Mouse (Mus musculus) heart, embryonic 10.5 days (tissue): Measurements from ENCODE around the gene Ubtf. TPM values are rescaled to one million over a fixed set of nuclear protein-coding genes. Genes with fewer than 3 reads are reported as not detected.

Experiments
- DNase-seq: peaks from one replicate; pipeline ENCODE4 v3.0.0-alpha.2; 2017; ENCODE audit warnings: low spot score
- H3K27ac ChIP-seq: fragments of 300-500 bp; sonication (generic); 2 replicates; pipeline ENCODE4 v1.5.1; 2016; ENCODE audit warnings: mild to moderate bottlenecking
- H3K27me3 ChIP-seq: fragments of 300-500 bp; sonication (generic); 2 replicates; pipeline ENCODE4 v1.6.1; 2016; ENCODE audit warnings: mild to moderate bottlenecking; ENCODE audit not compliant: poor library complexity, insufficient read depth, severe bottlenecking
- H3K36me3 ChIP-seq: fragments of 300-500 bp; sonication (generic); 2 replicates; pipeline ENCODE4 v1.6.1; 2016; ENCODE audit warnings: mild to moderate bottlenecking, moderate library complexity
- H3K4me1 ChIP-seq: fragments of 300-500 bp; sonication (generic); 2 replicates; pipeline ENCODE4 v1.6.1; 2016; ENCODE audit warnings: mild to moderate bottlenecking
- H3K4me3 ChIP-seq: fragments of 300-500 bp; sonication (generic); 2 replicates; pipeline ENCODE4 v1.5.1; 2016; ENCODE audit warnings: mild to moderate bottlenecking, moderate library complexity
- H3K9me3 ChIP-seq: fragments of 300-500 bp; sonication (generic); 2 replicates; pipeline ENCODE4 v1.6.1; 2016; ENCODE audit warnings: mild to moderate bottlenecking, moderate library complexity
- WGBS: fragments of 180-500 bp; shearing (Covaris S2); methylation state at CpG from one replicate; pipeline ENCODE4 v1.1.7; 2016; 5-methylcytosine and 5-hydroxymethylcytosine counted together
- polyA plus RNA-seq: library from polyadenylated mRNA; unstranded; fragments of >200 nt; fragmentation: Nextera tagmentation; extraction: Ambion mirVana; gene quantifications from 2 replicates; pipeline ENCODE4 v1.2.1, GENCODE M21; 2016

Gene Ubtf
- polyA plus RNA-seq, 1 experiment from 2014 or later, result 75.4 TPM

DNA sequence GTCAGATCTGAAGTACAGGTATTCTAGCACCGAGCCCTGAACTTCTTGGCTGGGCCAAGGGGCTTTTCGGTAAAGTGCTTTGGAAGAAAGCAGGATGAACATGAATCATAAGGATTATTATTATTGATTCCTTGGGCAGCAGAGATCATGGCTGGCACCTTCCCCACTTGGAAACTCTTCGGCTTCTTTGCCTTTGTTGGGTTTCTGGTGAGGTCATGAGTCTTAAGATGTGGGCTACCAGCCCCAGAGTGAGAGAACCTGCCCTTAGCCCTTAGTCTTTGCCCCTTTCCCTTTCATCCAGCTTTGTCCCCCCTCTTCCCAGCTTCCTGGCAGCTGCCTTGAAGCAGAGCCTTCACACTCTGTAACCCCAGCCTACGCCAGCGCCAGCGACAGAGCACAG, 2.4 kb upstream of the Ubtf start:
- WGBS, result 68% methylated on average over 6 of the region's 6 CpGs
- peaks cover 12% of the 10 kb centered on the region; the same call in 1 of the 2 replicates for H3K4me1 ChIP-seq
- no peaks in the 10 kb centered on the region; the same call in 1 of the 2 replicates for H3K27me3 ChIP-seq
- H3K36me3 ChIP-seq, result no peaks in the 10 kb centered on the region
- H3K9me3 ChIP-seq, result no peaks in the 10 kb centered on the region
- DNase-seq, result no peak
- H3K27ac ChIP-seq, result no peak overlapping the region
- H3K4me3 ChIP-seq, result no peak overlapping the region

GRCm38 (mm10) chr11:102320686-102321005, 1.1 kb upstream of the Ubtf start:
- H3K27ac ChIP-seq, result peak overlapping the region; percentile 100
- WGBS, result 19% methylated on average over 10 of the region's 10 CpGs
- peak overlapping the region; percentile 99 for H3K4me3 ChIP-seq
- H3K4me1 ChIP-seq, result peaks cover 20% of the 10 kb centered on the region
- H3K27me3 ChIP-seq, result no peaks in the 10 kb centered on the region; the same call in 1 of the 2 replicates
- no peaks in the 10 kb centered on the region for H3K36me3 ChIP-seq
- DNase-seq, result peak; percentile 85
- no peaks in the 10 kb centered on the region for H3K9me3 ChIP-seq

- DNase-seq, result peak; percentile 93
- no peaks in the 10 kb centered on the region for H3K36me3 ChIP-seq
- WGBS, result under 1% methylated on average over 38 of the region's 38 CpGs
- H3K27me3 ChIP-seq, result no peaks in the 10 kb centered on the region; the same call in 1 of the 2 replicates
- no peaks in the 10 kb centered on the region for H3K9me3 ChIP-seq
- H3K4me1 ChIP-seq, result peaks cover 25% of the 10 kb centered on the region
- peak overlapping the region; percentile 99 for H3K4me3 ChIP-seq
- H3K27ac ChIP-seq, result peak overlapping the region; percentile 100
These were observed 571 bp upstream of the Ubtf start for GRCm38 (mm10) chr11:102319941-102320685.

GRCm38 (mm10) chr11:102318576-102319409, 749 bp downstream of the Ubtf start:
- H3K4me3 ChIP-seq, result peak overlapping the region; percentile 99
- no peaks in the 10 kb centered on the region; the same call in 1 of the 2 replicates for H3K27me3 ChIP-seq
- H3K36me3 ChIP-seq, result peaks cover 12% of the 10 kb centered on the region
- DNase-seq, result peak; percentile 86
- peak overlapping the region; percentile 100 for H3K27ac ChIP-seq
- H3K4me1 ChIP-seq, result peaks cover 25% of the 10 kb centered on the region
- H3K9me3 ChIP-seq, result no peaks in the 10 kb centered on the region
- under 1% methylated on average over 81 of the region's 84 CpGs for WGBS

DNA sequence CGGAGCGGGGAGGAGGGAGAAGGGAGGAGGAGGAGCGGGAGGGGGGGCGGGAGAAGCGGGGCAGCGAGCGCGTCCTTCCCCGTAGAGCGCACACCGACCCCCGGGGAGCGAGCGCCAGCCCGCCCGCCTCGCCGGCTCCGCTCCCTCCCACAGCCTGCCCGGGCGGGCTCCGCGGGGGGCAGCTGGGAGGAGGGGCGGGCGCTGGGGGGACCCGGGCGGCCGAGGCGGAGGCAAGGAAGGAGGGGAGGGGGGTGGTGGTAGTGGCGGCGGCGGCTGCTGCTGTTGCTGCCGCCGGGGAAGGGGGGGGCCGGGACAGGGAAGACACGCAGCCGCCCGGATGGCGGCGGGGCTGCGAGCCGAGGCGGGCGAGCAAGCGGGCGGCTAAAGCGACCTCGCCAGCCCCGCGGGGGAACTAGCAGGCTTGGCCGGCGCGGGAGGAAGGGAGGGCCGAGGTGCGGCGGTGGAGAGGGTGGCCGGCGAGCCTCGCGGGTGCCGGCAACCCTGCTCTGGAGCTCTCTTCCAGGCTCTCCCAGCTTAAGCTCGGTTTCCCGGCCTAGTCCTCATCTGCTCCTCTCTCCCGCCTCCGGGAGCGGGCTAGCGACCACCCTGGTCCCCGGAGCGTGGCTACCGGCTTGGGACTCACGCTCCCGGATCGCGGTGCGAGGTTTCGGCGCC, 1.5 kb downstream of the Ubtf start:
- H3K36me3 ChIP-seq, result peaks cover 19% of the 10 kb centered on the region
- H3K27ac ChIP-seq, result peak overlapping the region; percentile 100
- peak overlapping the region; percentile 99 for H3K4me3 ChIP-seq
- H3K27me3 ChIP-seq, result no peaks in the 10 kb centered on the region; the same call in 1 of the 2 replicates
- H3K4me1 ChIP-seq, result peaks cover 28% of the 10 kb centered on the region
- no peaks in the 10 kb centered on the region for H3K9me3 ChIP-seq
- peak; percentile 89 for DNase-seq
- under 1% methylated on average over 50 of the region's 77 CpGs for WGBS

- H3K4me3 ChIP-seq, result peak overlapping the region; percentile 99
- no peaks in the 10 kb centered on the region for H3K9me3 ChIP-seq
- H3K4me1 ChIP-seq, result peaks cover 28% of the 10 kb centered on the region
- no peaks in the 10 kb centered on the region; the same call in 1 of the 2 replicates for H3K27me3 ChIP-seq
- peak overlapping the region; percentile 100 for H3K27ac ChIP-seq
- under 1% methylated on average over 80 of the region's 87 CpGs for WGBS
- peaks cover 26% of the 10 kb centered on the region for H3K36me3 ChIP-seq
- DNase-seq, result peak; percentile 79
These were observed 2.1 kb downstream of the Ubtf start for GRCm38 (mm10) chr11:102317298-102317900.

DNA sequence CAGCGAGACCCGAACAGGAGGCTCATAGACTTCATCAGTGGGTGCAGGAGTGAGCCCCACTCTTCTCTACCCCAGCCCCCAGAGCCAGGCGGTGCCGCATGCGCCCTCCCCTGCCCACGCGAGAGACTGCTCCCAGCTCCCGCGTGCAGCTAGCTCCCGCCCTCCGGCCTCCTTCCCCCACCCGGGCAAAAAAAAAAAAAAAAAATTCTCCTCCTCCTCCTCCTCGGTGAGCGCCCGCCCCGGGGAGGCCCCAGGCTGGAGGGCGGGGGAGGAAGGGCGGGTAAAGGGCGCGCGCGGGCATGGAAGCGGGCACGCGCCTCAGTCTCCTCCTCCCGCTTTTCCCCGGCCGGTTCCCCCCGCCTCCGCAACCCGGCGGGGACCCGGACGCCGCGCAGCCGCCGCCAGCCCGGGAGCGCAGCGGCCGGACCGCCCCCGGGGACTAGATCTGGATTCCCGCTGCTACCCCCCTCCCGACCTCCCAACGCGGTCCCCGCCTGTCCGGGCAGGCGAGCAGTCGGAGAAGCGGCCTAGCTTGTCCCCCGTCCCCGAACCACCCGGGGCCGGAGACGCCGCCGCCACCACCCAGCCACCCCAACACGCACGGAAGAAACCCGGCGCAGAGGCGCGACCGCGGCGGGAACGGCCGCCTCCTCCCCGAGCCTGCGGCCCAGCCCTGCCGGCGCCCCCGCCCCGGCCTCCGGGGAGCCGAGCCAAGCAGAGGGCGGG, 2.8 kb downstream of the Ubtf start:
- H3K4me1 ChIP-seq, result peaks cover 28% of the 10 kb centered on the region
- peak overlapping the region; percentile 99 for H3K4me3 ChIP-seq
- under 1% methylated on average over 77 of the region's 80 CpGs for WGBS
- H3K9me3 ChIP-seq, result no peaks in the 10 kb centered on the region
- H3K27me3 ChIP-seq, result no peaks in the 10 kb centered on the region; the same call in 1 of the 2 replicates
- peaks cover 32% of the 10 kb centered on the region for H3K36me3 ChIP-seq
- H3K27ac ChIP-seq, result peak overlapping the region; percentile 100
- DNase-seq, result peak; percentile 96

DNA sequence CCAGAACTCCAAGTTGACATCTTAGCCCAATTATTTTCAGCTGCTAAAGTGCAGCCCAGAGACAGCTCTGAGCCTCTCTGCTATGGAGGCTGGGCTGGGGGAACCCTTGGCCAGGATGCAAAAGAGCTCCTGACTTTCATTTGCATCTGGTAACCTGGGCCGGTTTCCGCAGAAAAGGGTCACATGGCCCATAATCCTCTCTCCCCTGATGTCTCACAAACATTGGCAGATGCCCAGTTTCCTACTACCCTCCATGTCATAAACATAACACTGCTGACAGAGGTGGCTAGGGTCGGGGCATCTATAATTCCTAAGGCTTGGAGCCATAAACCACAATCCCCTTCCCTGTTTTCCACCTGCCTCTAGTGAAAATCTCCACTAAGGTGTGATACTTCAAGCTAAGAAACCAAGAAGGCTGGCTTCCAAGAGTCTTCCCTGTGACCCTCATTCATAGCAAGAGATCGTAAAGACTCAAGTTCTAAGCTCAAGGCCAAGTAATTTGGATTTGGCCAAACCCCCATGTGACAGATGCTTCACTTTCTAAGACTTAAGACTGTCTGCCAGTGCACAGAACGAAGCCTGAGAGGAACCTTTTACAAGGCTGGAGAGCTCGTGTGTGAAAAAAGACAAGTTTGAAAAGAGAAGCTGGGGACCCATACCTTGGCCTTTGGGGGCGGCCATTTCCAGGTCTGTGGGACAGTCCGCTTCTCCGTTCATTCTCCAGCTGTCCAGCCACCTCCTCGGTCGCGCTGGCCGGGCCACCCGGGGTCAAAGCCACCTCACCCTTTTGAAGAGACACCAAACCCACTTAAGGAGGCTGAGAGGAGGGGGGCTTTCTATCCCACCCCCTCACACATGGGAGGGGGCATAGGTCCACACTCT, 3.6 kb downstream of the Ubtf start:
- no peak for DNase-seq
- 22% methylated on average over 14 of the region's 14 CpGs for WGBS
- Histone ChIP-seq H3K27me3 (no peaks in the 10 kb centered on the region; the same call in 1 of the 2 replicates), H3K9me3 (no peaks in the 10 kb centered on the region), H3K27ac (peak overlapping the region; percentile 100), H3K36me3 (peaks cover 40% of the 10 kb centered on the region), H3K4me1 (peaks cover 35% of the 10 kb centered on the region), H3K4me3 (peak overlapping the region; percentile 99)

DNA sequence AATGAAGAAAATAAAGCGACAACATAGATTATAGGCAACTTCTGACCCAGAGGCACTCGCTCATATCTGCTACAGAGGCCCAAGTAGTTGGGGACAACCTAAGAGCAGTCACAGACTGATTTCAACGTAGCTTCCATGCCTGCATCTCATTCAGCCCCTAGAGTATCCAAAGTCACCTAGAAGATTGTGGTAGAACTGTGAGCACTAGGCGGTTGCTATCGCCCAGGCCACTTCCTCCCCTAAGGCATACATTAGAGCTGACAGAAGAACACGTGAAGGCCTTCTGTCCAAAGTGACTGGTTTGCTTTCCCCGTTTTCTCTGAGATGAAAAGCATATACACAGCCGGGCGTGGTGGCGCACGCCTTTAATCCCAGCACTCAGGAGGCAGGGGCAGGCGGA, 5.2 kb downstream of the Ubtf start:
- no peaks in the 10 kb centered on the region for H3K9me3 ChIP-seq
- H3K36me3 ChIP-seq, result peaks cover 56% of the 10 kb centered on the region
- H3K4me3 ChIP-seq, result no peak overlapping the region
- no peaks in the 10 kb centered on the region; the same call in 1 of the 2 replicates for H3K27me3 ChIP-seq
- H3K27ac ChIP-seq, result no peak overlapping the region
- DNase-seq, result no peak
- WGBS, result 89% methylated on average over 12 of the region's 12 CpGs
- peaks cover 43% of the 10 kb centered on the region for H3K4me1 ChIP-seq

GRCm38 (mm10) chr11:102312586-102312985, 7.0 kb downstream of the Ubtf start:
- H3K4me3 ChIP-seq, result no peak overlapping the region
- DNase-seq, result no peak
- H3K9me3 ChIP-seq, result no peaks in the 10 kb centered on the region
- peaks cover 67% of the 10 kb centered on the region for H3K36me3 ChIP-seq
- H3K27me3 ChIP-seq, result no peaks in the 10 kb centered on the region; the same call in 1 of the 2 replicates
- WGBS, result 86% methylated on average over 6 of the region's 6 CpGs
- peaks cover 50% of the 10 kb centered on the region for H3K4me1 ChIP-seq
- H3K27ac ChIP-seq, result no peak overlapping the region

DNA sequence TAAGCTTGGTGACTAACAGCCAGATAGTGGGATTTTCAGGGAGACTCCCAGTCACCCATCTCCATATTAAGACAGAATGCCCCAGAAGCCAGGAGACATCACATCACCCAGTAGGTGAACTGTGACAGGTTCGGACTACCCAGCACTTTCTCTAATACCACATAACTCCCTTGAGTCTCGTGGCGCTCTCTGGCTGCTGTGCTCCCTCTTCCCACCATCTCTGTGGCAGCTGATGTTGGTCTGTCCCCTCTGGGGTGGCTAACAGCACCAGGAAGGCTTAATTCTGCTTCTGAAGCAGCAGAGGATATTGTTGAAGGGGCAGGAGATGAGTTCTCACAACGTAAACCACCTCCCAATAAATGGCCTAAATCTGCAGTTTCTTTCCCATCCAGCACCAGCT, 7.6 kb downstream of the Ubtf start:
- WGBS, result 82% methylated on average over 4 of the region's 4 CpGs
- H3K27me3 ChIP-seq, result no peaks in the 10 kb centered on the region; the same call in 1 of the 2 replicates
- H3K9me3 ChIP-seq, result no peaks in the 10 kb centered on the region
- H3K27ac ChIP-seq, result no peak overlapping the region
- DNase-seq, result peak; percentile 71
- H3K4me3 ChIP-seq, result no peak overlapping the region
- peaks cover 73% of the 10 kb centered on the region for H3K36me3 ChIP-seq
- H3K4me1 ChIP-seq, result peaks cover 50% of the 10 kb centered on the region
